Mouse (Mus musculus) embryonic facial prominence, embryonic 11.5 days (tissue): ENCODE results near the gene Mdk. TPM values are rescaled to one million over a fixed set of nuclear protein-coding genes. Genes with fewer than 3 reads are reported as not detected.

Source experiments
- ATAC-seq: fragments of 200-750 bp; cut with Nextera tagmentation; replicated peaks from 2 replicates; pipeline ENCODE4 v1.8.0; 2017; ENCODE audit warnings: low read depth; ENCODE audit not compliant: insufficient number of reproducible peaks, low FRiP score, low TSS enrichment
- DNase-seq: peaks from one replicate; pipeline ENCODE4 v3.0.0-alpha.2; 2015; ENCODE audit warnings: low spot score
- H3K27ac ChIP-seq: fragments of 300-500 bp; sonication (generic); replicated peaks from 2 replicates; pipeline ENCODE4 v1.5.1; 2014; ENCODE audit warnings: mild to moderate bottlenecking, low read depth, low read length, control low read depth
- H3K27me3 ChIP-seq: fragments of 300-500 bp; sonication (generic); 2 replicates; pipeline ENCODE4 v1.6.1; 2014; ENCODE audit warnings: mild to moderate bottlenecking, low read length, moderate library complexity, mixed read lengths; ENCODE audit not compliant: control insufficient read depth, insufficient read depth
- H3K36me3 ChIP-seq: fragments of 300-500 bp; sonication (generic); replicated peaks from 2 replicates; pipeline ENCODE4 v1.6.1; 2014; ENCODE audit warnings: low read depth, mild to moderate bottlenecking, low read length, moderate library complexity, mixed read lengths; ENCODE audit not compliant: control insufficient read depth, insufficient read depth
- H3K4me1 ChIP-seq: fragments of 300-500 bp; sonication (generic); 2 replicates; pipeline ENCODE4 v1.6.1; 2014; ENCODE audit warnings: low read length, mixed read lengths; ENCODE audit not compliant: control insufficient read depth, insufficient read depth
- H3K4me2 ChIP-seq: fragments of 300-500 bp; sonication (generic); 2 replicates; pipeline ENCODE4 v1.6.1; 2014; ENCODE audit warnings: low read depth, mild to moderate bottlenecking, control low read depth, low read length, moderate library complexity
- H3K4me3 ChIP-seq: fragments of 300-500 bp; sonication (generic); 2 replicates; pipeline ENCODE4 v1.5.1; 2014; ENCODE audit warnings: low read depth, low read length, control low read depth
- H3K9ac ChIP-seq: fragments of 300-500 bp; sonication (generic); replicated peaks from 2 replicates; pipeline ENCODE4 v1.6.1; 2014; ENCODE audit warnings: mild to moderate bottlenecking, control low read depth, low read length
- H3K9me3 ChIP-seq: fragments of 300-500 bp; sonication (generic); replicated peaks from 2 replicates; pipeline ENCODE4 v1.6.1; 2016; ENCODE audit warnings: mild to moderate bottlenecking, low read length, inconsistent platforms, mixed read lengths; ENCODE audit not compliant: control insufficient read depth
- WGBS: fragments of 180-500 bp; shearing (Covaris S2); extraction: QIAGEN DNeasy Blood & Tissue Kit; methylation state at CpG from one replicate; pipeline ENCODE4 v1.1.7; 2014; 5-methylcytosine and 5-hydroxymethylcytosine counted together
- polyA plus RNA-seq: library from polyadenylated mRNA; unstranded; fragments of >200 nt; fragmentation: Nextera tagmentation; extraction: Ambion mirVana; gene quantifications from 2 replicates; pipeline ENCODE4 v1.2.1, GENCODE M21; 2014

Gene Mdk
- polyA plus RNA-seq, 1 experiment from 2014 or later, result 1,845 TPM

- Histone ChIP-seq H3K27ac (no peak overlapping the region), H3K4me1 (peaks cover 7% of the 10 kb centered on the region), H3K36me3 (no peaks in the 10 kb centered on the region), H3K9ac (peak overlapping the region; percentile 84), H3K27me3 (no peaks in the 10 kb centered on the region), H3K4me3 (peak overlapping the region; percentile 90), H3K9me3 (no peaks in the 10 kb centered on the region), H3K4me2 (peak overlapping the region; percentile 89)
- DNase-seq (no peak), ATAC-seq (no peak)
- 61% methylated on average over 4 of the region's 4 CpGs for WGBS
Measured at GRCm38 (mm10) chr2:91961901-91962761, 30.0 kb upstream of the Mdk start.

GRCm38 (mm10) chr2:91960459-91960858, 28.4 kb upstream of the Mdk start:
- no peaks in the 10 kb centered on the region for H3K36me3 ChIP-seq
- DNase-seq (no peak), ATAC-seq (no peak)
- H3K9me3 ChIP-seq, result no peaks in the 10 kb centered on the region
- H3K27ac ChIP-seq, result no peak overlapping the region
- no peak overlapping the region for H3K4me2 ChIP-seq
- H3K27me3 ChIP-seq, result no peaks in the 10 kb centered on the region
- H3K4me3 ChIP-seq, result no peak overlapping the region
- H3K9ac ChIP-seq, result no peak overlapping the region
- H3K4me1 ChIP-seq, result peaks cover 6% of the 10 kb centered on the region
- 94% methylated on average over 5 of the region's 5 CpGs for WGBS

- Histone ChIP-seq H3K9me3 (no peaks in the 10 kb centered on the region), H3K27ac (no peak overlapping the region), H3K36me3 (no peaks in the 10 kb centered on the region), H3K4me3 (no peak overlapping the region), H3K9ac (no peak overlapping the region), H3K4me1 (peaks cover 4% of the 10 kb centered on the region), H3K27me3 (no peaks in the 10 kb centered on the region), H3K4me2 (no peak overlapping the region)
- WGBS, result 77% methylated on average over 11 of the region's 11 CpGs
- DNase-seq (no peak), ATAC-seq (no peak)
Measured at GRCm38 (mm10) chr2:91959544-91960410, 27.7 kb upstream of the Mdk start.

- Histone ChIP-seq H3K4me1 (peaks cover 4% of the 10 kb centered on the region), H3K36me3 (no peaks in the 10 kb centered on the region), H3K4me3 (no peak overlapping the region), H3K4me2 (no peak overlapping the region), H3K27ac (no peak overlapping the region), H3K9me3 (no peaks in the 10 kb centered on the region), H3K27me3 (no peaks in the 10 kb centered on the region), H3K9ac (no peak overlapping the region)
- DNase-seq (peak; percentile 74), ATAC-seq (no peak)
- 41% methylated on average over 10 of the region's 10 CpGs for WGBS
Measured at GRCm38 (mm10) chr2:91958701-91959457, 26.8 kb upstream of the Mdk start.

GRCm38 (mm10) chr2:91958049-91958448, 26.0 kb upstream of the Mdk start:
- no peak overlapping the region for H3K9ac ChIP-seq

GRCm38 (mm10) chr2:91957096-91957495, 25.0 kb upstream of the Mdk start:
- DNase-seq (peak; percentile 36), ATAC-seq (peak; percentile 51)
- Histone ChIP-seq H3K4me2 (no peak overlapping the region), H3K9me3 (no peaks in the 10 kb centered on the region), H3K4me1 (peaks cover 4% of the 10 kb centered on the region), H3K9ac (no peak overlapping the region), H3K36me3 (no peaks in the 10 kb centered on the region), H3K27ac (no peak overlapping the region), H3K27me3 (no peaks in the 10 kb centered on the region), H3K4me3 (no peak overlapping the region)
- WGBS, result 65% methylated on average over 4 of the region's 4 CpGs

More at GRCm38 (mm10) chr2:91958049-91958448, 26.0 kb upstream of the Mdk start:
- Histone ChIP-seq H3K4me2 (no peak overlapping the region), H3K4me1 (peaks cover 4% of the 10 kb centered on the region), H3K36me3 (no peaks in the 10 kb centered on the region), H3K27ac (no peak overlapping the region), H3K9me3 (no peaks in the 10 kb centered on the region), H3K4me3 (no peak overlapping the region), H3K27me3 (no peaks in the 10 kb centered on the region)
- no peak for DNase-seq
- WGBS, result 84% methylated on average over 8 of the region's 8 CpGs
- ATAC-seq, result no peak

GRCm38 (mm10) chr2:91955875-91956274, 23.8 kb upstream of the Mdk start:
- Histone ChIP-seq H3K9me3 (no peaks in the 10 kb centered on the region), H3K27ac (no peak overlapping the region), H3K4me2 (no peak overlapping the region), H3K4me3 (no peak overlapping the region), H3K27me3 (no peaks in the 10 kb centered on the region), H3K9ac (no peak overlapping the region), H3K36me3 (no peaks in the 10 kb centered on the region), H3K4me1 (no peaks in the 10 kb centered on the region; the same call in 1 of the 2 replicates)
- 81% methylated on average over 6 of the region's 6 CpGs for WGBS
- no peak for DNase-seq
- no peak for ATAC-seq
